Mouse (Mus musculus): ENCODE measurements at regions not wholly inside any gene's neighbourhood (a gene's known extent, or its start where the extent isn't known, plus 50 kb on each side); places are given as distances from the start of the nearest gene placed in this dataset.

GRCm38 (mm10) chr7:74877466-74877865 lies 322.9 kb upstream of the Slco3a1 start:
- no peak for ATAC-seq

GRCm38 (mm10) chr7:74876667-74877066 lies 322.1 kb upstream of the Slco3a1 start:
- no peak for ATAC-seq

- ATAC-seq = no peak
Observed at GRCm38 (mm10) chr7:74870250-74870649, 315.7 kb upstream of the Slco3a1 start.

- ATAC-seq = no peak
Observed at GRCm38 (mm10) chr7:74862727-74863126, 308.1 kb upstream of the Slco3a1 start.

- no peak for ATAC-seq
Observed at GRCm38 (mm10) chr7:74844306-74844929, 289.8 kb upstream of the Slco3a1 start.

- no peak for ATAC-seq
Observed at GRCm38 (mm10) chr7:74823286-74823685, 268.7 kb upstream of the Slco3a1 start.

- ATAC-seq = no peak
Observed at GRCm38 (mm10) chr7:74793241-74793640, 238.7 kb upstream of the Slco3a1 start.

- no peak for ATAC-seq
Observed at GRCm38 (mm10) chr7:74788696-74789095, 234.1 kb upstream of the Slco3a1 start.

GRCm38 (mm10) chr7:74771435-74772406 lies 217.1 kb upstream of the Slco3a1 start:
- ATAC-seq = no peak

- no peak for ATAC-seq
Observed at GRCm38 (mm10) chr7:74766550-74766949, 212.0 kb upstream of the Slco3a1 start.

- ATAC-seq = no peak
Observed at GRCm38 (mm10) chr7:74757469-74757868, 202.9 kb upstream of the Slco3a1 start.

GRCm38 (mm10) chr7:74747704-74748103 lies 193.1 kb upstream of the Slco3a1 start:
- ATAC-seq = no peak

- no peak for ATAC-seq
Observed at GRCm38 (mm10) chr7:74734941-74735340, 180.4 kb upstream of the Slco3a1 start.

GRCm38 (mm10) chr7:74726324-74726991 lies 171.9 kb upstream of the Slco3a1 start:
- no peak for ATAC-seq

GRCm38 (mm10) chr7:74719321-74719720 lies 164.7 kb upstream of the Slco3a1 start:
- ATAC-seq = no peak

GRCm38 (mm10) chr7:74709993-74710581 lies 155.5 kb upstream of the Slco3a1 start:
- ATAC-seq = no peak

GRCm38 (mm10) chr7:74709006-74709405 lies 154.4 kb upstream of the Slco3a1 start:
- no peak for ATAC-seq

- peak; percentile 71 for ATAC-seq
Observed at GRCm38 (mm10) chr7:74703533-74703932, 149.0 kb upstream of the Slco3a1 start.

- ATAC-seq = peak; percentile 71
Observed at GRCm38 (mm10) chr7:74697794-74698354, 143.3 kb upstream of the Slco3a1 start.

- ATAC-seq = peak; percentile 30
Observed at GRCm38 (mm10) chr7:74696286-74696685, 141.7 kb upstream of the Slco3a1 start.

GRCm38 (mm10) chr7:74693049-74693448 lies 138.5 kb upstream of the Slco3a1 start:
- no peak for ATAC-seq

GRCm38 (mm10) chr7:74690706-74691105 lies 136.1 kb upstream of the Slco3a1 start:
- ATAC-seq = peak; percentile 64
